Mouse (Mus musculus): ENCODE results near the gene Six6. TPM values are rescaled to one million over a fixed set of nuclear protein-coding genes. Genes with fewer than 3 reads are reported as not detected.

Six6 gene
- polyA plus RNA-seq, 1 experiment: not detected

DNA sequence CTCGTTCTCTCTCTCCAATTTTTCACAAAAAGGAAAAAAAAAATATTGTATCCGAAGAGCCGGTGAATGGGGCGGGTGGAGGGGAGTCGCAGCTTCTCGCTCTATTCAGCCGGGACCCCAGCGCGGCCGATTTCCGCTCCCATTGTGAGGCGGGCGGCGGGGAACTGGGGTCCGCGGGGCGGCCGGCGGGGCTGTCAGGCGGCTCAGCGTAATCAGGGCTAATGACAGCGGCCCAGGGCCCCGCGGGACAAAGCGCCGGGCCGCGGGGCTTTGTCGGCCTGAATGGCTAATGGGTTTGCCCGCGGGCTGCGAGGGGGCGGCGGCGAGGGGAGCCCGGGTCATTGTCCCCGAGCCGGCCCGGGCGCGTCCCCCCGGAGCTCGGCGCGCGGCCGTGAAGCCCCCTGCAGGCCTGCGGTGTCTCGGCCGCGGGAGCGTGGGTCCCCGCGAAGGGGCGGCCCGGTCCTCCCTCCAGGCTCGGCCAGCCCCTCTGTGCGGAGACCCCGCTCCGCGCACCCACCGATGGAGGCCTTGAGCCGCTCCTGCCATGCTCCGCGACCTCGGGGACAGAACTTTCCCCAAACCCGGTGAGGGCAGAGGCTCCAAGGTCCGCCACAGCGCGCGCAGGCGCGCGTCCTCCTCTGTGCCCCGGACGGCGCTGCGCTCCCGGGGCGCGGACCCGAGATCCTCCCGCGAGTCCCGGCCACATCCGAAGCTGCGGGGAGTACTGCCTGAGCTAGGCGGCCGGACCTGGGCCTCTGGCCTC is 5.8 kb downstream of the Six6 start:
- H3K4me3 ChIP-seq (ENCODE audit: extremely low read depth, insufficient read depth, insufficient read length): no peak overlapping the region

DNA sequence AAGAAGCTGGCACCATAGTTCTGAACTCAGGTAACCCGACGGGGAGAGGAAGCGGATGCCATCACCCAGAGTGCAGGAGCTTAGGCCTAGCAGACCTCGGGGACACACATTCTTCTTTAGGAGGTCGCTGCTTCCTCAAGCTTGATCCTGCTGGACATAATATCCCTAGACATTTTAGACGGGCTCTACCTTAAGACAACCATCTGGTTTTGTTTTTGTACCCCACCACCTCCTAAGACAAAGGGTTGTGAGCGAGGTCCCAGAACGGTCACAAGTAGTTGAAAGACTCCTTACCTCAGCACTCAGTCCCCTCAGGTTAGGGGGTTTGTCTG is 6.3 kb downstream of the Six6 start:
- peaks cover 16% of the 10 kb centered on the region for H3K27me3 ChIP-seq (ENCODE audit: control insufficient read depth, insufficient read depth, low read length)
- H3K27ac ChIP-seq (ENCODE audit: insufficient read depth, low read length): no peak overlapping the region
- no peaks in the 10 kb centered on the region for H3K36me3 ChIP-seq (ENCODE audit: control insufficient read depth, insufficient read depth, low read length)
- H3K4me1 ChIP-seq (ENCODE audit: control insufficient read depth, insufficient read depth, insufficient read length): no peaks in the 10 kb centered on the region
- TF ChIP-seq POLR2A (IDR thresholded peaks at IDR 0.05; ENCODE audit: low read depth, low read length) (no peak), CTCF (IDR thresholded peaks at IDR 0.05; ENCODE audit: extremely low read depth, insufficient read depth, insufficient read length, insufficient replicate concordance) (no peak)
- WGBS: 27% methylated on average over 8 of the region's 8 CpGs
- no peak for DNase-seq (ENCODE audit: low read depth in 1 of 2, low spot score in 2 of 2)
- no peak overlapping the region for H3K4me3 ChIP-seq (ENCODE audit: extremely low read depth, insufficient read depth, insufficient read length)

More for the DNA sequence above, 5.8 kb downstream of the Six6 start:
- Histone ChIP-seq H3K4me1 (ENCODE audit: control insufficient read depth, insufficient read depth, insufficient read length) (no peaks in the 10 kb centered on the region), H3K27ac (ENCODE audit: insufficient read depth, low read length) (no peak overlapping the region), H3K27me3 (ENCODE audit: control insufficient read depth, insufficient read depth, low read length) (peaks cover 19% of the 10 kb centered on the region), H3K36me3 (ENCODE audit: control insufficient read depth, insufficient read depth, low read length) (no peaks in the 10 kb centered on the region)
- no peak for DNase-seq (ENCODE audit: low read depth in 1 of 2, low spot score in 2 of 2)
- no peak for TF ChIP-seq POLR2A (IDR thresholded peaks at IDR 0.05; ENCODE audit: low read depth, low read length)
- TF ChIP-seq CTCF (IDR thresholded peaks at IDR 0.05; ENCODE audit: extremely low read depth, insufficient read depth, insufficient read length, insufficient replicate concordance): no peak
- WGBS: 2% methylated on average over 85 of the region's 89 CpGs

DNA sequence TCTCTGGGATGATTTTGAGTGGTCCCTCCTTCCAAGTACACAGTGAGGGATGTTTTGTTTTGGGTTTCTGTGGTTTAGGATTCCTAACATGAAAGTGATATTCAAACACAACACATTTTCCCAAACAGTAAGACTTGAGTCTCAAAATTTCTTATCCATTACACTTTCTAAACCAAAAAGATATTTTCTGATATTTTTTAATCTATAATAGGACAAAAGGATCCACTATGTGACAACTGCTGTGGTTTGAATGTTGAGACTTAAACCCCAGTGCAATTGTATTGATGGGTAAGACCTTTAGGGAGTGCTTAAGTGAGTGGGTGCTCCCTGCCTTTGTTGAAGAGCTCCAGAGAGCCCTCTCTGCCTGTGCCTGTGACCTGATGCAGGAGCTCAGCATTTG is 7.1 kb downstream of the Six6 start:
- no peak for TF ChIP-seq CTCF (IDR thresholded peaks at IDR 0.05; ENCODE audit: extremely low read depth, insufficient read depth, insufficient read length, insufficient replicate concordance)
- TF ChIP-seq POLR2A (IDR thresholded peaks at IDR 0.05; ENCODE audit: low read depth, low read length): no peak
- no peaks in the 10 kb centered on the region for H3K36me3 ChIP-seq (ENCODE audit: control insufficient read depth, insufficient read depth, low read length)
- DNase-seq (ENCODE audit: low read depth in 1 of 2, low spot score in 2 of 2): no peak
- H3K27me3 ChIP-seq (ENCODE audit: control insufficient read depth, insufficient read depth, low read length): peaks cover 12% of the 10 kb centered on the region
- no peak overlapping the region for H3K27ac ChIP-seq (ENCODE audit: insufficient read depth, low read length)
- H3K4me3 ChIP-seq (ENCODE audit: extremely low read depth, insufficient read depth, insufficient read length): no peak overlapping the region
- no peaks in the 10 kb centered on the region for H3K4me1 ChIP-seq (ENCODE audit: control insufficient read depth, insufficient read depth, insufficient read length)

DNA sequence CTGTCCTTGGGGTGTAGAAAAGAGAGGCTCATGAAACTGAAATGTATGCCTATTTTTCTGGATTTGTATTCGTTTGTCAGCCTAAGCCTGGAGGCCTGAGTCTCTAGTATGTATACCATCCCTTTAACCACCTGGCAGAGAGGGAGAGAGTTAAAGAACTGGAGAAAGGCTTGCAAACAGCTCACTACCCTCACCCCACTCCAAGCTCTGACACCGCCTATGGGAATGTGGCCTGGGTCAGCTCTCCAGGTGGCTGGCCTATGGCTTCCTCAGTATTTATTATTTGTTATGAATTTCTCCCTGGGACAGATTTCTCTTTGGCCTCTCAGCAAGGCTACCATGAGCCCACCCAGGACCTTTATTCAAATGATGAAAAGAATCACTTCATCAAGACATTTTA is 7.6 kb downstream of the Six6 start:
- H3K27ac ChIP-seq (ENCODE audit: insufficient read depth, low read length): no peak overlapping the region
- no peak for DNase-seq (ENCODE audit: low read depth in 1 of 2, low spot score in 2 of 2)
- no peaks in the 10 kb centered on the region for H3K36me3 ChIP-seq (ENCODE audit: control insufficient read depth, insufficient read depth, low read length)
- 50% methylated on average over 2 of the region's 2 CpGs for WGBS
- no peaks in the 10 kb centered on the region for H3K4me1 ChIP-seq (ENCODE audit: control insufficient read depth, insufficient read depth, insufficient read length)
- H3K4me3 ChIP-seq (ENCODE audit: extremely low read depth, insufficient read depth, insufficient read length): no peak overlapping the region
- peaks cover 11% of the 10 kb centered on the region for H3K27me3 ChIP-seq (ENCODE audit: control insufficient read depth, insufficient read depth, low read length)
- no peak for TF ChIP-seq CTCF (IDR thresholded peaks at IDR 0.05; ENCODE audit: extremely low read depth, insufficient read depth, insufficient read length, insufficient replicate concordance)
- no peak for TF ChIP-seq POLR2A (IDR thresholded peaks at IDR 0.05; ENCODE audit: low read depth, low read length)

DNA sequence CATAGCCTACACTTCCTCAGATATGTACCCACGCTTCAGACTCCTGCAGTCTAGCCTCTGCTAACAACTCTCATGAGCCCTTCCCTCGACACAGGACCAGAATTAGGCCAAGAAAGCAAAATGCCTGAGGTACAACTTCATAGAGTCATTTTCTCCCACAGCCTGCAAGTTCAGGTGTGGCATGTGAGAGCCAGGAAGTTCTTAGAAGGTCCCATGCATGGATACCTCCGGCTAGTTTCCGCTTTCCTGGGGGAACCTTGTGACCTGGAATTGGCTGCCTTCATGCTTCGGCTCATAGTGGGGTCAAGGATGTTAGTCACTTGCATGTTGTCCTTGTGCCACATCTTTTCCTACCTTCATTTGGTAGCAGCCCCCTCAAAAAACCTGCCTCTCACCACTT is 13.4 kb downstream of the Six6 start:
- 83% methylated on average over 5 of the region's 5 CpGs for WGBS

DNA sequence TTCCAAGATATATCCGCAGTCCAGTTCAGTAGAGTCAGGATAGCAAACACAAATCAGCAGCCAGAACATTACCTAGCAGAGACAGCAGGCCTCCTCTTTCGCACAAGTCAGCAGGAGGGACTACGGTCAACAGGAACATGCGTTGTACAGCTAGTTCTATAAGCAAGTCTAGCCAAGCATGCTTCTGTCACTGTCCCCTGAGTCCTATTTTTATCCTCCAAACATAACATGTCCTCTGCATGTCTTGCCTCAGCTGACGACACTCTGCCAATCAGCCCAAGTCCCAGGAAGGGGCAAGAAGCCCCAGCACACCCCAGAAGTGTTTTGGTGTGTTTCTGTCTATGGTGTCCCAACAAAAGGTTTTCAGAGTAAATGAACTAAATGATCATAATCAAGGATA is 14.2 kb downstream of the Six6 start:
- no peaks in the 10 kb centered on the region for H3K4me1 ChIP-seq (ENCODE audit: control insufficient read depth, insufficient read depth, insufficient read length)
- no peak overlapping the region for H3K4me3 ChIP-seq (ENCODE audit: extremely low read depth, insufficient read depth, insufficient read length)
- H3K27ac ChIP-seq (ENCODE audit: insufficient read depth, low read length): no peak overlapping the region
- H3K36me3 ChIP-seq (ENCODE audit: control insufficient read depth, insufficient read depth, low read length): no peaks in the 10 kb centered on the region
- DNase-seq (ENCODE audit: low read depth in 1 of 2, low spot score in 2 of 2): no peak
- TF ChIP-seq CTCF (IDR thresholded peaks at IDR 0.05; ENCODE audit: extremely low read depth, insufficient read depth, insufficient read length, insufficient replicate concordance): no peak
- no peak for TF ChIP-seq POLR2A (IDR thresholded peaks at IDR 0.05; ENCODE audit: low read depth, low read length)
- H3K27me3 ChIP-seq (ENCODE audit: control insufficient read depth, insufficient read depth, low read length): 0 out of 2 replicates have a peak, but pooled peaks cover 1% of the 10 kb centered on the region
- WGBS: 91% methylated on average over 5 of the region's 5 CpGs

More for the DNA sequence above, 13.4 kb downstream of the Six6 start:
- Histone ChIP-seq H3K27ac (ENCODE audit: insufficient read depth, low read length) (no peak overlapping the region), H3K27me3 (ENCODE audit: control insufficient read depth, insufficient read depth, low read length) (0 out of 2 replicates have a peak, but pooled peaks cover 1% of the 10 kb centered on the region), H3K4me3 (ENCODE audit: extremely low read depth, insufficient read depth, insufficient read length) (no peak overlapping the region), H3K36me3 (ENCODE audit: control insufficient read depth, insufficient read depth, low read length) (no peaks in the 10 kb centered on the region), H3K4me1 (ENCODE audit: control insufficient read depth, insufficient read depth, insufficient read length) (no peaks in the 10 kb centered on the region)
- no peak for DNase-seq (ENCODE audit: low read depth in 1 of 2, low spot score in 2 of 2)
- TF ChIP-seq CTCF (IDR thresholded peaks at IDR 0.05; ENCODE audit: extremely low read depth, insufficient read depth, insufficient read length, insufficient replicate concordance) (no peak), POLR2A (IDR thresholded peaks at IDR 0.05; ENCODE audit: low read depth, low read length) (no peak)

DNA sequence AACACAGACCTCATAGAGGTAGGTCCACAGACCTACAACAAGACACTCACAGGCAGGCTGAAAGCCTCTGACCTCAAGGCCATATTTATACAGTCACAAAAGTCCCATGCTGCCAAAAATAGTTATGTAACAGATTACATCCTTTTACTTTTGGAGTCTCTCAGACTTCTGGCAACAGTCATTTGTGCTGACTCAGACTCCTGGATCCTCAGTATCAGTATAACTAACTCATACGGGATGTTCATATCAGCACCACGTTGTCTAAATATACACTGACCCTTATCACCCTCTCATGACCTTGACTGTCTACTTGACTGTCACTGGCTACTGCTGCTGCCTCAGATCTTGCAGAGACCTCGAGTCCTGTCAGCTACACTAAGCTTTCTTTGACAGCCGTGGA is 15.2 kb downstream of the Six6 start:
- H3K27me3 ChIP-seq (ENCODE audit: control insufficient read depth, insufficient read depth, low read length): 0 out of 2 replicates have a peak, but pooled peaks cover 1% of the 10 kb centered on the region
- H3K27ac ChIP-seq (ENCODE audit: insufficient read depth, low read length): no peak overlapping the region
- no peak for DNase-seq (ENCODE audit: low read depth in 1 of 2, low spot score in 2 of 2)
- 61% methylated on average over 4 of the region's 4 CpGs for WGBS
- H3K4me1 ChIP-seq (ENCODE audit: control insufficient read depth, insufficient read depth, insufficient read length): no peaks in the 10 kb centered on the region
- no peaks in the 10 kb centered on the region for H3K36me3 ChIP-seq (ENCODE audit: control insufficient read depth, insufficient read depth, low read length)
- no peak for TF ChIP-seq CTCF (IDR thresholded peaks at IDR 0.05; ENCODE audit: extremely low read depth, insufficient read depth, insufficient read length, insufficient replicate concordance)
- no peak for TF ChIP-seq POLR2A (IDR thresholded peaks at IDR 0.05; ENCODE audit: low read depth, low read length)
- H3K4me3 ChIP-seq (ENCODE audit: extremely low read depth, insufficient read depth, insufficient read length): no peak overlapping the region

Data from spleen, adult 2 months (tissue).